Mouse (Mus musculus): ENCODE measurements around the gene Ecel1. TPM values are rescaled to one million over a fixed set of nuclear protein-coding genes. Genes with fewer than 3 reads are reported as not detected.
A peak's percentile ranks its signal among the peaks of the same experiment; 100 is the strongest.

The Ecel1 gene
- total and polyA plus RNA-seq, 3 experiments: 0.31 TPM; not detected in 2

- peaks cover 2% of the 10 kb centered on the region for H3K4me1 ChIP-seq (ENCODE audit: control insufficient read depth, insufficient read depth, low read length)
- H3K9ac ChIP-seq (ENCODE audit: low read depth, low read length): peak overlapping the region; percentile 37
- no peak for DNase-seq
- H3K27ac ChIP-seq: no peak overlapping the region
- 3% methylated on average over 54 of the region's 54 CpGs for WGBS
- no peaks in the 10 kb centered on the region for H3K79me2 ChIP-seq (replicated peaks; ENCODE audit: control insufficient read depth, insufficient read depth, low read length)
- peak overlapping the region; percentile 56 for H3K4me3 ChIP-seq
- intact Hi-C loops (cut with DNase I): loop anchor here (2.0 to 10.0 kb wide), 5 partner anchors 88 to 568 kb away; no protein-coding TSS in a partner anchor
- H3K36me3 ChIP-seq (ENCODE audit: control insufficient read depth, insufficient read depth, low read length): no peaks in the 10 kb centered on the region
- peaks cover 5% of the 10 kb centered on the region; the same call in 1 of the 2 replicates for H3K27me3 ChIP-seq (ENCODE audit: control insufficient read depth, insufficient read depth, low read length)
- TF ChIP-seq POLR2A (IDR thresholded peaks at IDR 0.05; ENCODE audit: insufficient read depth, low read depth, low read length) (no peak), EP300 (IDR thresholded peaks at IDR 0.05; ENCODE audit: insufficient read depth, low read depth, low read length) (no peak), CTCF (IDR thresholded peaks at IDR 0.05) (no peak)
These were observed 30.1 kb upstream of the Ecel1 start for GRCm38 (mm10) chr1:87186261-87187036.

GRCm38 (mm10) chr1:87185526-87185925 lies 29.2 kb upstream of the Ecel1 start:
- no peak overlapping the region for H3K27ac ChIP-seq
- WGBS: 13% methylated on average over 13 of the region's 13 CpGs
- H3K9ac ChIP-seq (ENCODE audit: low read depth, low read length): no peak overlapping the region
- intact Hi-C loops (cut with DNase I): loop anchor here (1.0 to 10.0 kb wide), 4 partner anchors 11 to 533 kb away; no protein-coding TSS in a partner anchor
- H3K36me3 ChIP-seq (ENCODE audit: control insufficient read depth, insufficient read depth, low read length): no peaks in the 10 kb centered on the region
- peaks cover 2% of the 10 kb centered on the region for H3K4me1 ChIP-seq (ENCODE audit: control insufficient read depth, insufficient read depth, low read length)
- no peaks in the 10 kb centered on the region for H3K79me2 ChIP-seq (replicated peaks; ENCODE audit: control insufficient read depth, insufficient read depth, low read length)
- TF ChIP-seq POLR2A (IDR thresholded peaks at IDR 0.05; ENCODE audit: insufficient read depth, low read depth, low read length): no peak
- no peak for TF ChIP-seq CTCF (IDR thresholded peaks at IDR 0.05)
- TF ChIP-seq EP300 (IDR thresholded peaks at IDR 0.05; ENCODE audit: insufficient read depth, low read depth, low read length): no peak
- peaks cover 5% of the 10 kb centered on the region; the same call in 1 of the 2 replicates for H3K27me3 ChIP-seq (ENCODE audit: control insufficient read depth, insufficient read depth, low read length)
- H3K4me3 ChIP-seq: no peak overlapping the region
- no peak for DNase-seq

GRCm38 (mm10) chr1:87184751-87185139 lies 28.4 kb upstream of the Ecel1 start:
- no peaks in the 10 kb centered on the region for H3K79me2 ChIP-seq (replicated peaks; ENCODE audit: control insufficient read depth, insufficient read depth, low read length)
- no peak for TF ChIP-seq POLR2A (IDR thresholded peaks at IDR 0.05; ENCODE audit: insufficient read depth, low read depth, low read length)
- peak; percentile 74 for TF ChIP-seq CTCF (IDR thresholded peaks at IDR 0.05)
- H3K4me3 ChIP-seq: no peak overlapping the region
- peaks cover 5% of the 10 kb centered on the region; the same call in 1 of the 2 replicates for H3K27me3 ChIP-seq (ENCODE audit: control insufficient read depth, insufficient read depth, low read length)
- 11% methylated on average over 20 of the region's 20 CpGs for WGBS
- no peak overlapping the region for H3K27ac ChIP-seq
- intact Hi-C loops (cut with DNase I): loop anchor here (1.0 to 10.0 kb wide), 4 partner anchors 10 to 532 kb away; no protein-coding TSS in a partner anchor
- H3K9ac ChIP-seq (ENCODE audit: low read depth, low read length): no peak overlapping the region
- peak; percentile 64 to 77 for DNase-seq
- H3K4me1 ChIP-seq (ENCODE audit: control insufficient read depth, insufficient read depth, low read length): peaks cover 2% of the 10 kb centered on the region
- H3K36me3 ChIP-seq (ENCODE audit: control insufficient read depth, insufficient read depth, low read length): no peaks in the 10 kb centered on the region

DNA sequence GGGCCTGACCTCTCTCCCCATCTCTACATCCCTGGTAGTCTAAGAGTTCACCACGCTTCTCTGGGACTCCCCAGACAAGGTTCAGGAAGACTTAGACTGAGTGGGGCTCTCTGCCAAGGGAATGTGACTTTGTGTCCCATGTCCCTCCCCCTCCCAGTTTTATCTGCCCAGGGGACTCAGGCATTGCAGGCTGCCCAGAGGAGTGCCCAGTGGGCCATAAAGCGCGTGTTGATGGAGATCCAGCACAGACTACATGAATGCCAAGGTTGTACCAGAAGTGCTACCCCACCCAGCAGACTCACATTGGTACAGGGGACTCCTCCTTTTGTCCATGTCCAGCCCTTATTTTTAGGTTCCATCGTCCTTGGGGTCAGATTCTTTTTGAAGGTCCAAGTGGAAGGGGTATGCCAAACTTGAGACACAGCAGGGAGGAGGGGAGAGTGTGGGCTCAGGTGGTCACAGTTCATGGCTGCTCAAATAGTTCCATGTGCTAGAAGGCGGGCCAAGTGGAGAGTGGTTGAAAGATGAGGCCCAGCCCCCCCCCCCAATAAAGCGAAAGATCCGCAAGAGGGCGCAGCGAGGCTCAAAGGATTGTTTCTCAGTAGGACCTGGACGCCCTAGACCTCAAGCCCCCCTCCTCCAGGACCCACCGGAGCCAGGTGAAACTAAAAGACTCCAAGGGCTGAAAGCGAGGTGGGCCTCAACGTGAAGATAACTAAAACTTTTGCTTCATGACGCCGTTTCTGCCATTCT lies 27.9 kb upstream of the Ecel1 start:
- H3K4me1 ChIP-seq (ENCODE audit: control insufficient read depth, insufficient read depth, low read length): peaks cover 2% of the 10 kb centered on the region
- TF ChIP-seq EP300 (IDR thresholded peaks at IDR 0.05; ENCODE audit: insufficient read depth, low read depth, low read length): no peak
- no peak for TF ChIP-seq CTCF (IDR thresholded peaks at IDR 0.05)
- TF ChIP-seq POLR2A (IDR thresholded peaks at IDR 0.05; ENCODE audit: insufficient read depth, low read depth, low read length): no peak
- intact Hi-C loops (cut with DNase I): loop anchor here (10.0 kb wide), 1 partner anchor 139 kb away; no protein-coding TSS in a partner anchor
- DNase-seq: no peak
- H3K27me3 ChIP-seq (ENCODE audit: control insufficient read depth, insufficient read depth, low read length): peaks cover 5% of the 10 kb centered on the region; the same call in 1 of the 2 replicates
- no peak overlapping the region for H3K9ac ChIP-seq (ENCODE audit: low read depth, low read length)
- WGBS: 31% methylated on average over 15 of the region's 15 CpGs
- no peaks in the 10 kb centered on the region for H3K36me3 ChIP-seq (ENCODE audit: control insufficient read depth, insufficient read depth, low read length)
- H3K27ac ChIP-seq: no peak overlapping the region
- no peaks in the 10 kb centered on the region for H3K79me2 ChIP-seq (replicated peaks; ENCODE audit: control insufficient read depth, insufficient read depth, low read length)
- no peak overlapping the region for H3K4me3 ChIP-seq

GRCm38 (mm10) chr1:87183013-87183412 lies 26.7 kb upstream of the Ecel1 start, which contains the start of gene Prss56:
Gene Prss56, plus strand, starts transcription at chr1:87183313.
- H3K36me3 ChIP-seq (ENCODE audit: control insufficient read depth, insufficient read depth, low read length): no peaks in the 10 kb centered on the region
- no peak within 1 kb of the TSS for H3K27ac ChIP-seq
- DNase-seq: no peak
- H3K4me1 ChIP-seq (ENCODE audit: control insufficient read depth, insufficient read depth, low read length): peaks cover 2% of the 10 kb centered on the region
- no peak within 1 kb of the TSS for H3K9ac ChIP-seq (ENCODE audit: low read depth, low read length)
- no peak within 1 kb of the TSS for H3K4me3 ChIP-seq
- H3K27me3 ChIP-seq (ENCODE audit: control insufficient read depth, insufficient read depth, low read length): peaks cover 5% of the 10 kb centered on the region; the same call in 1 of the 2 replicates
- WGBS: 67% methylated on average over 9 of the region's 9 CpGs
- no peak for TF ChIP-seq CTCF (IDR thresholded peaks at IDR 0.05)
- no peak for TF ChIP-seq EP300 (IDR thresholded peaks at IDR 0.05; ENCODE audit: insufficient read depth, low read depth, low read length)
- intact Hi-C loops (cut with DNase I): loop anchor here (10.0 kb wide), 1 partner anchor 138 kb away; no protein-coding TSS in a partner anchor
- no peaks in the 10 kb centered on the region for H3K79me2 ChIP-seq (replicated peaks; ENCODE audit: control insufficient read depth, insufficient read depth, low read length)
